Mouse (Mus musculus) lung, postnatal 0 days (tissue): ENCODE measurements around the gene Peg3.

ENCODE experiments used
- CTCF ChIP-seq: IDR thresholded peaks from 2 replicates; pipeline ENCODE4 v1.5.1; 2016; ENCODE audit warnings: antibody characterized with exemption, mild to moderate bottlenecking
- EP300 ChIP-seq: IDR thresholded peaks from 2 replicates; pipeline ENCODE4 v1.6.1; 2016; ENCODE audit warnings: antibody characterized with exemption, mild to moderate bottlenecking, control low read depth

DNA sequence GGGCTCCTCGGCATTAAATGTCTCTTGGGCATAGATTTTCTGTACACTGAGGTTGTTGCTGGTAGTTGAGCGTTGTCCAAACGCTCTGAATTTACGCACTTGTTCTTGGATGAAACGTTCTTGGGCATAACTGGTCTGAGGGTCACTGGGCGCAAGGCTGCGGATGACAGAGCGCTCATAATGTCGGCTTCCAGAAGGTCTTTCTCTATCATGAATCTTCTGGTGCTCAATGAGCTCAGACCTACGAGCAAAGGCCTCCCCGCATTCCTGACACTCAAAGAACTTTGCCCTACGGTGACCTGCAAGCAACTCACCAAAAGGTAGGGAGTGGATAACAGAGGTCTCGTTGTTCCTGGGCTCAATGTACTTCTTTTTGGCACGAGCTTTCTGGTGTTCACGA is 20.8 kb downstream of the Peg3 start:
- no peak for TF ChIP-seq CTCF
- no peak for TF ChIP-seq EP300
